Mouse (Mus musculus): ENCODE measurements at regions not wholly inside any gene's neighbourhood (a gene's known extent, or its start where the extent isn't known, plus 50 kb on each side); places are given as distances from the start of the nearest gene placed in this dataset.

GRCm38 (mm10) chr13:42498351-42498750, 182.1 kb upstream of the Phactr1 start:
- no peak for DNase-seq (ENCODE audit: low spot score in 2 of 2)

GRCm38 (mm10) chr13:42507535-42507934, 172.9 kb upstream of the Phactr1 start:
- DNase-seq (ENCODE audit: low spot score in 2 of 2), result no peak

DNA sequence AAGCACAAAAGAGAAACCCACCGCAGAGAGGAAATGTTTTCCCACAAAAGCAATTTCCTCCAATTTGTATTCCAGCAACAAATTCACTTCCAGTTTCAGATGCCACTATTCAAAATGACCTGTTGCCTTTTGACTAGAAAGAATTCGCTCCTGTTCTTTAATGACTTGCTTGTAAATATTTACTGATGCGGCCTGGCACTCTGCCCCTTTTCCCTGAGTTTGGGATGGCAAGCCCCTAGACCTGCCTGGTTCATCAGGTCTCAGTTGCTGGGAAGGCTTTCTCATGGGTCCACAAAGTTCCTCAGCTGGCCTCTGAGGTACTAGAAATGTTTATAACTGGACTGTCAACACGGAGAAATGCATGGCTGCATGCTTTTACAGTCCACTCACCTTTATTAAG, 161.7 kb upstream of the Phactr1 start:
- no peak for DNase-seq (ENCODE audit: low spot score in 2 of 2)

GRCm38 (mm10) chr13:42522553-42522952, 157.9 kb upstream of the Phactr1 start:
- DNase-seq (ENCODE audit: low spot score in 2 of 2), result no peak

GRCm38 (mm10) chr13:42526163-42526562, 154.3 kb upstream of the Phactr1 start:
- DNase-seq (ENCODE audit: low spot score in 2 of 2), result no peak

DNA sequence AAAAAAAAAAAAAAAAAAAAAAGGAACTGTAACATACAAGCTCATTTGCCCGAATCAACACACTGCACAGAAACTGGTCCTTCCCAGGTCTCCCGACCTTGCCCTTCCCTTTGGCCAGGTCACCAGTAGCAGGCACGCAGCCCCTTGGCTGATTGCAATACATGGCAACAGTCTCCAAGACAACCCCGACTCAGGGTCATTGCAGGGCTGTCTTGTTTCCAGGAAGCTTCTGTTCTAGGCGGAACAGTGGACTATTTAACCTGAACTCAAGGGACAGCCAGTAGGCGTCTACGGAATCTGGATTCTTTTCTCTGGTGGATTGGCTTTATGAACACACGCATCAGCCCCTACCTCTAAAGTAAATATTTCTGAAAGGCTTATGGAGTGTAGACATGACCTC, 153.5 kb upstream of the Phactr1 start:
- DNase-seq (ENCODE audit: low spot score in 2 of 2), result peak in 1 of 2 experiments; percentile 20

GRCm38 (mm10) chr13:42528169-42528568, 152.3 kb upstream of the Phactr1 start:
- DNase-seq (ENCODE audit: low spot score in 2 of 2), result no peak

GRCm38 (mm10) chr13:42536501-42537210, 143.8 kb upstream of the Phactr1 start:
- no peak for DNase-seq (ENCODE audit: low spot score in 2 of 2)

DNA sequence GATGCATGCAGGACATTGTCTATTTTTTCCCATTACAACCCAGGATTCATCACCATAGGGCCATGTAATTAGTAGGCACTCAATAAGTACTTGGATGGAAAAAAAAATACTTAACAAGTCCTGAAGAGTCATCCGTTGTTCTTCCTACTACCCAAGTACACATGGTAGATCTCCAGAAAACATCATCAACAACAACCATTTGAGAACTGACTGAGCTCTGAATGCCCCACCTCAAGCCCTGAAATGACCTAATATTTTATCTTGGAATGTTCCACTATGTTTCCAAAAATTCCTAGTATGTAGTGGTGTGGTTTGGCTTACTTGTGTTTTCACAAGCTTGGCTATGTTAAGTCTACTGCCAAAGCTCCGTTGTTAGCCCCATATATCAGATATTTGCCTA, 142.4 kb upstream of the Phactr1 start:
- DNase-seq (ENCODE audit: low spot score in 2 of 2), result no peak

DNA sequence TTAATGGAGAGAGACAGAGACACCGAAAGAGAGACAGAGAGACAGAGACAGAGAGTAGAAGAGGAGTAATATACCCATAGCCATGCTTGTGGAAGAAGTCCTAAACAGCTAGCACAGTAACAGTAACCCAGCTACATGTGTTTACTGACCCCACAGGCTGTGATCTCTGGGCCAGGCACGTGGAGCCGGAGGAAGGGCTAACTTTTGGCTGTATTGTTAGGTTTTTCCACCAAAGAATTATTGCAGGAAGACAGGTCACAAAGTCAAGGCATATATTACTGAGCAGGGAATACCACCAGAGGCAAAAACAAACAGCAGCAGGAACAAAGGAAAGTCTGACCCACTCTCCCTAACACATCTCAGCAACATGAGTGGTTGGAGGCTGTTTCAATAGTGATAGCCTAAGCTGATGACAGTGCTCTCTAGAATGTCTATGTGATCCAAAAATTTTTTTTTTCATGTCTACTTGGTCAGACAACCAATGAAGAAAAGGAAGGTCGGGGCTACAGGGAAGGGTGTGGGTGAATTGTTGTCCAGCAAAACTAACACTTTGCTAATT, 135.8 kb upstream of the Phactr1 start:
- DNase-seq (ENCODE audit: low spot score in 2 of 2), result no peak

DNA sequence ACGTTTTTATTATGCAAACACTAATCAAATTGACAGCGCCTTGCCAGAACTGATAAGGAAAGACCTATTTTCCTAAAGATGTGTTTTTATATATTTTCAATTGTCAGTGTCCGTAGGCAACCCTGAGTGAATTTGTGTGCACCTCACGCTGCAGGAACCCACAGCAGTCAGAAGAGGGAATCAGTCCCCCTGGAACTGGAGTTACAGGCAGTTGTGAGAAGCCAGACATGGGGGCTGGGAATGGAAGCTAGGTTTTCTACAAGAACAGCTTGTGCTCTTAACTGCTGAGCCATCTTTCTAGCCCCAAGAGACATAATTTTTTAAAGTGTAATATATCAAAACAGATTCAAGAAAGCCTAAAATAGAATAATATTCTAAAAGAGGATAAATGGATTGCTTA, 134.0 kb upstream of the Phactr1 start:
- DNase-seq (ENCODE audit: low spot score in 2 of 2), result no peak

GRCm38 (mm10) chr13:42546851-42547250, 133.6 kb upstream of the Phactr1 start:
- DNase-seq (ENCODE audit: low spot score in 2 of 2), result no peak

DNA sequence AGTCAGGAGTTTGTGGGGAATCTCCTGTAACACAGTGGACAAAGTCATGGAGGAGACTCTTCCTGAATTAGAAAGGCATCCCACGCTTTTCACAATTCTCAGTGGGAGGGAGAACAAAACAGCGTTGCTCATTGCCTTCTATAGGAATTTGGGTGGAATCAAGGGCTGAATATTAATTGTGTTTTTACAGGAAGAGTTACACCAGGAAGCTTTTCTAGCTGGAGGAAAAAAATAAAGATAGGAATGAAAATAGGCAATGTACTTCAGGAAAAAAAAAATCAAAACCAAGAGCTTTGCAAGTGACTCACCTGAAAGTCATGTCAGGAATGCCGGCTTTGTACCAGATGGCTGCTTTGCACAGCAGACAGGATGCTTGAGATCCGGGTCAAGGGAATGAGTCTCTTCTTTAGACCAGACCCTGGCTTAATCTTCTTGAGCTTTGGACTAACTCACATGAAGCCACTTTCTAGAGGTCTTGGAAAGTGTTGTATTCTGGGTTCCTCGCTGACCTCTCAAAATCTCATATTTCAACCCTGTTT, 131.3 kb upstream of the Phactr1 start:
- no peak for DNase-seq (ENCODE audit: low spot score in 2 of 2)

GRCm38 (mm10) chr13:42554961-42555360, 125.5 kb upstream of the Phactr1 start:
- DNase-seq (ENCODE audit: low spot score in 2 of 2), result no peak

DNA sequence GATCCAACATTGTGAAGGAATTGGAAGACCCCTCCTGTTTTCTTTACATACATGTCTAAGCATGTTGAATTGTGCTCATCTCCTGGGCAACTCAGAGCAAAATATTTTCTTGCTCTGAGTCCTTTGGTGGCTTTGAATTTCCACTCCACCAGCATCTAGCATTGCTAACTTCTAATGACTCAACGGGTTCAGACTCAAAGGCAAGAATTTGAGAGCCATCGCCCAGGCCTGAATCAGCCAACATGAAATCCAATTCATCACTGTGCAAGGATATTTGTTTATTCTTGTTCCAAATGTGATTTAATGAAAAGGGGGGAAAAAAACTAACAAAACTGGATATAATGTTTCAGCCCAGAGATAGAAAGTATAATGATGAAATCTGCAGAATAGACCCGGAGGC, 121.9 kb upstream of the Phactr1 start:
- no peak for DNase-seq (ENCODE audit: low spot score in 2 of 2)

DNA sequence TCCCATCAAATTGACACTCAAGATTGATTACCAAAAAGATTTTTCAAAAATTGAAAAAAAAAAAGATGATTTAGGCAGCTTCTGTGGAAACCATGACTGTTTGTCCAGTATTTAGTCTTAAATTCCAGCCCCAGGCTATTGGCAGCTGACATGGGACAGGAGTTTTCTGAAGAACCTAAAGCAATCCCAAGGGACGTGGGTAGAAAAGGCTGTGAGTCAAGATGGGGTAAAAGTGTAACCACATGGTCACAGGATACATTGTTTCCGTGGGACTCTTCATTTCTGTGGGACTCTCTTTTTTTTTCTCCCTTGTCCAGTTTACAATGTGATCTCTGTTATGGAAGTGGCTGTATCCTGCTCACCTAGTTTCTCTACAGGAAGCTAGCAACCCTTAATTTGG, 119.0 kb upstream of the Phactr1 start:
- DNase-seq (ENCODE audit: low spot score in 2 of 2), result no peak

DNA sequence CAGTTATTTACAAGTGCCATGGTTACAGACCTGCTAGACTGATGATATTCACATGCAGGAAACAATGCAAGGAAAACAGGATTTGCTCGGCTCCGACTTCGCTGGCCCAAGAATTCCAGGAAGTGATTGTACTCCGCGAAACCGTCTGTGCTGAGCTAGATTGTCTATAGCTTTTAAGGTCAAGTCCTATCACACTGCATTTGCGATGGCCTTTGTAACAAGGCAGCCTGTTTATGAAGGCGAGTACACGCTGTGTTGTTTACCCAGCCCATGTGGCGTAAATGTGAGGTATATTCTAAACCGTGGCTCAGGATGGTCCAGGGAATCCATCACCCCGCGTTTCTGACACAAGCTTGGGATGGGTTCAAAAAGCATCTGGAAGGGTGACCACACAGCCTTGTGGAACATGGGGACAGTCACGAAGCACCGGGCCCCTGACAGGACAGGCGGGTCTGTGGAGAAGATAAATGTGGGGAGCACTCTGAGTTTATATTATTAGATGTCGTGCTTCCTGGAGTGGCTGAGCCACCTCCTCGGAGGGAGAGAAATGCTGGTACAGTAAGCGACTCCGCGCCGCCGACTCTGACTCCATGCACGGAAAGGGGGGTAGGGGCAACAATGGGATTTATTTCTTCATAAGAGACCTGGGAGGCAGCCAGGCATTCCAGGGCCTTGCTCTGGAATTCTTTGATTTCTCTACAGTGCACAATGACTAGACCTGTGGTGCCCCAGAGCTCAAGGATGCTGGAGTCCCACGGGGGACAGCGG, 114.9 kb upstream of the Phactr1 start:
- no peak for DNase-seq (ENCODE audit: low spot score in 2 of 2)

DNA sequence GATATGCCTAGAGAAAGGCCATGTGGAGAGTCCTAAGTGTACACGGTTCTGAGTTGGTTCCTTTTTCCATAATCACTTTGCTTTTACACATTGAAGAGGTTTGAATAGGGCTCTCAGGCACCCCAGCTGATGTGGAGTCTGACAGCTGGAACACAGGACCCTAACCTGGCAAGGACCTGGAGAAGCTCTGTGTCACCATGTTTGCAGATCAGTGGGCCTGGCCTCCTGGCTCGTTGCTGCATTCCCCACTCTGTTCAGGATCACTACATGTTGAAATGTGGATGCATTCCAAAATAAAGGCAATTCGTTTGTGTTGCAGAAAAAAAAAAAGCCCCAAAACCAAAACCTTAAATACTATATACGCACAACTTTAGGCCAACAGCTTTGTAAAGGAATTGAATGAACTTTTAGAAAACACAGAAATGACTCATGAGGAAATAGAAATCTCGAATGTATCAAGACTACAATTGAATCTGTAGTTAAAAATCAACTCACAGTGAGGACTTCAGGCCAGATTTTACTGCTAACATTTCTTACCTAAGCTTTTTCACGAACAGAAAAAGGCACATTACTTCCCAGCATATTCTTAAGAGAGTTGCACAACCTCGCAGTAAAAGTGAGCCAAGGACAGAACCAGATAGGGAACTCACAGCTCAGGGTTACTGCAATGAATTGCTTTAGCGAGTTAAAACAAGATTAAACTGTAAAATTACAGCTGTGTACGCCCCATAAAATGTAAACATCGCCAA, 109.6 kb upstream of the Phactr1 start:
- DNase-seq (ENCODE audit: low spot score in 2 of 2), result no peak

GRCm38 (mm10) chr13:42574189-42574588, 106.2 kb upstream of the Phactr1 start:
- DNase-seq (ENCODE audit: low spot score in 2 of 2), result no peak

DNA sequence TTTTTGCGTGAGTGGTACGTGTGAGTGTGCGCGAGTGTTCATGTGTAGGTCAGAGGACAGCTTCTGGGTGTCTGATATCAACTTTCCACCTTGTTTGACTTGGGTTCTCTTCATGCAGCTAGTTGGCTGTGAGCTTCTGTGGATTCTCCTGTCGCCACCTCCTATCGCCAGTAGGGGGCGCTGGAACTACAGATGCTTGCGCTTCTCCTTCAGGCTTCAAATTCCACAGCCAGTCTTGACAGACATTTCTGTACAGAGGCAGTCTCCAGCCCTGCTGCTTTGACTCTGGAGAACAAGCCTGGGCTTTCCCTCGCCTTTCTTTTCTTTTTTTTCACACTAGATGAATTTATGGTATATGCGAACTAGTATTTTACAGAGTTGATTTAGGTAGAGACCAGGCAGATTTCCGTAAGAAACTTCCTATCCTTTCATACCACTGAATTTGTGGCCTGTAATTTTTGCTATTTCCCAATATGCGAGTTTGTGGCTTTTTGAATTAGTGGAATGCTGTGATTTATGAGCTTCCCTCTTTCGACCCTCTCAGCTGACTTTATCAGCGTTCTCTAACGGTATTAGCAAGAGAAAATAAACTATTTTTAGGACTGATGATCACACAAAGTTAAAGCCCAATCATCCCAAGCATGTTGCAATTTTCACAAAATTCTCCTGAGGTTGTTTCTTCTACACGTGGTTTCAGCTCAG, 104.5 kb upstream of the Phactr1 start:
- DNase-seq (ENCODE audit: low spot score in 2 of 2), result peak; percentile 69 to 74

GRCm38 (mm10) chr13:42579471-42579870, 101.0 kb upstream of the Phactr1 start:
- no peak for DNase-seq (ENCODE audit: low spot score in 2 of 2)

All from adrenal gland, adult 18-20 months (tissue).